Mouse (Mus musculus): ENCODE measurements around the gene Armh4. TPM values are rescaled to one million over a fixed set of nuclear protein-coding genes. Genes with fewer than 3 reads are reported as not detected.

The Armh4 gene
- polyA plus RNA-seq (2017; shearing (Covaris generic)), result not detected

DNA sequence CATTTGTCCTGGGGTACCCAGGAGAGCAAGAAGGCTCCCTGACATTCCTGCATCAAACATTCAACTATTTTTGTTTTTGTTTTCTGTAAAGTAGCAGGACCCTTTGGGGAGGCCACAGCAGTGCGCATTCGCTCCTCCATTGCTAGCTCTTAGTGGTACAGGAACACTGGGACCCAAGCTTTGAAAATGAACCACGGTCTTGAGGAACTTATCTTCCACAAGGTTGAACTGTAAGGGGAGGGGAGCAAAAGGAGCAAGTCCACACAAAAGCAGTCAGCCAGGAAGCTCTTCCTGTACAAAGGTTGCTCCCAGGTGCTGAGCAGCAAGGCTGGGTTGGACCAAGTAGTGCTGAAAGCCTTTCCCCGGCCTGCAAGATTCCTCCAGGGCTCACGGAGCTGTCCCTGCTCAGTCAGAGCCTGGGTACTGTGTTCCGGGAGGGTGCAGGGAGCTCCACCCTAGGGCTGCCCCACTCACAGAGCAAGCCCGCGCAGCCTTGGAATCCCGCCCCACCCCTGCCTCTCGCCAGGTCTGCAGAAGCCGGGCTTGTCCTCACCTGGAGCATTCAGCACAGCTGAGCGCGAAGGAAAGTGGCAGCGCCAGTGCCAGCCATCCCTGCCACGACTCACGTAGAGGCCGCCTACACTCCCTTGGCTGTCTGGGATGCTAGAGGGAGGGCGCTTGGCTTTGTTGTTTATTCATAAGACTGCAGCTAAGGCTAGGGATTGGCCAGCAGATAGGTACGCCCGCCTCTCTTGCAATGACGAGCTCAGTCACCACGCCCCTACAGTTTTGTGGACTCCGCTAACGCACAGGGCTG lies at the start of gene Armh4:
Armh4 (minus strand) TSS at position 669 of the 817 bp plus-strand sequence.

Other genes with a start within 250 kb of the Armh4 start
- gene Olfr722, start 118.6 kb upstream of the Armh4 start, polyA plus RNA-seq (2017; shearing (Covaris generic)), result under 1 TPM in 1 of 2 experiments, not detected in 1; 0.18 TPM
- gene Olfr723, start 148.4 kb upstream of the Armh4 start, polyA plus RNA-seq (2017; shearing (Covaris generic)), result not detected
- not detected for gene Olfr724, start 179.9 kb upstream of the Armh4 start, polyA plus RNA-seq (2017; shearing (Covaris generic))